Mouse (Mus musculus) fat pad, adult 2 months (tissue): ENCODE measurements around the gene Gsdmc4.
"Not testable (repeated sequence)": the region's sequence is repeated elsewhere in the genome, so short reads cannot be mapped to it uniquely, and the experiment has no call there.

Experiments used
- DNase-seq: peaks from one replicate; pipeline ENCODE4 v3.0.0-alpha.2; 2011; ENCODE audit warnings: low read depth, low spot score; ENCODE audit errors: extremely low read depth

The Gsdmc4 gene

GRCm38 (mm10) chr15:63912197-63912596 lies at the start of gene Gsdmc4:
TSS of gene Gsdmc4 (minus strand) at chr15:63912297.
- DNase-seq: not testable (repeated sequence)

- no peak for DNase-seq
Observed at GRCm38 (mm10) chr15:63960542-63960941, 48.4 kb upstream of the Gsdmc4 start.

- no peak for DNase-seq
Observed at GRCm38 (mm10) chr15:63957553-63957952, 45.5 kb upstream of the Gsdmc4 start.

- no peak for DNase-seq
Observed at GRCm38 (mm10) chr15:63953256-63953655, 41.2 kb upstream of the Gsdmc4 start.

GRCm38 (mm10) chr15:63941221-63941620 lies 29.1 kb upstream of the Gsdmc4 start:
- no peak for DNase-seq

GRCm38 (mm10) chr15:63932656-63933055 lies 20.6 kb upstream of the Gsdmc4 start:
- DNase-seq: no peak

GRCm38 (mm10) chr15:63931404-63931803 lies 19.3 kb upstream of the Gsdmc4 start:
- DNase-seq: no peak

GRCm38 (mm10) chr15:63930107-63931041 lies 18.3 kb upstream of the Gsdmc4 start:
- no peak for DNase-seq

- no peak for DNase-seq
Observed at GRCm38 (mm10) chr15:63926201-63926600, 14.1 kb upstream of the Gsdmc4 start.

GRCm38 (mm10) chr15:63924484-63924883 lies 12.4 kb upstream of the Gsdmc4 start:
- DNase-seq: no peak

- not testable (repeated sequence) for DNase-seq
Observed at GRCm38 (mm10) chr15:63921618-63922017, 9.5 kb upstream of the Gsdmc4 start.

- not testable (repeated sequence) for DNase-seq
Observed at GRCm38 (mm10) chr15:63919728-63920127, 7.6 kb upstream of the Gsdmc4 start.

GRCm38 (mm10) chr15:63916584-63916983 lies 4.5 kb upstream of the Gsdmc4 start:
- not testable (repeated sequence) for DNase-seq

- not testable (repeated sequence) for DNase-seq
Observed at GRCm38 (mm10) chr15:63909896-63910295, 2.2 kb downstream of the Gsdmc4 start.

GRCm38 (mm10) chr15:63895560-63896353 lies 16.3 kb downstream of the Gsdmc4 start:
- DNase-seq: not testable (repeated sequence)

GRCm38 (mm10) chr15:63888440-63888839 lies 23.7 kb downstream of the Gsdmc4 start:
- DNase-seq: not testable (repeated sequence)

GRCm38 (mm10) chr15:63887949-63888348 lies 24.1 kb downstream of the Gsdmc4 start:
- DNase-seq: not testable (repeated sequence)

- DNase-seq: not testable (repeated sequence)
Observed at GRCm38 (mm10) chr15:63878458-63878857, 33.6 kb downstream of the Gsdmc4 start, which contains the start of gene Gsdmc3. TSS of gene Gsdmc3 (minus strand) at chr15:63878558.

GRCm38 (mm10) chr15:63876160-63876559 lies 35.9 kb downstream of the Gsdmc4 start:
- not testable (repeated sequence) for DNase-seq

- DNase-seq: not testable (repeated sequence)
Observed at GRCm38 (mm10) chr15:63861965-63862364, 50.1 kb downstream of the Gsdmc4 start.
